Mouse (Mus musculus): ENCODE data around the gene Ckap5. TPM values are rescaled to one million over a fixed set of nuclear protein-coding genes. Genes with fewer than 3 reads are reported as not detected.

The Ckap5 gene
- polyA plus RNA-seq, 1 experiment from 2014 or later, result 127 TPM

DNA sequence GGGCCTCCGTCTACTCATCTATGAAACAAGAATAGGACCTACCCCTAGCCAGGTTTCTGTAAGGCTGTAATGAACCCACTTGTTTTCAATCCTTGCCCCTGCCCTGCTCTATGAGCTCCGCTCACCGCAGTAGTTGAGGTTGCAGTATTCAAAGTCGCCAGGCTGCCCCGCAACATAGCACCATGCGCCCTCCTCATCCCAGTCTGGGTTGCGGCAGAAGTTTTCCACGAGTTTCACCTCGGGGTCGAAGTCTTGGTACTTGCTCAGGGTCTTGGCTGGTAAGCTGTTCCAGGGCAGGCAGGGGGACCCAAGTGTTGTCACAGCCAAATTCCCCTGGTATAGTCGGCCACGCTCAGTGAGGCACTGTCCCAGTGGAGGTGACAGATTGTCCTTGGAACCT is 103.8 kb downstream of the Ckap5 start:
- no peak for ATAC-seq (ENCODE audit: low FRiP score, low read depth)
- 93% methylated on average over 12 of the region's 12 CpGs for WGBS
- Histone ChIP-seq H3K27ac (no peak overlapping the region), H3K27me3 (replicated peaks) (no peaks in the 10 kb centered on the region), H3K36me3 (no peaks in the 10 kb centered on the region), H3K4me3 (no peak overlapping the region), H3K4me2 (replicated peaks) (no peak overlapping the region), H3K4me1 (no peaks in the 10 kb centered on the region), H3K9ac (no peak overlapping the region), H3K9me3 (no peaks in the 10 kb centered on the region)

DNA sequence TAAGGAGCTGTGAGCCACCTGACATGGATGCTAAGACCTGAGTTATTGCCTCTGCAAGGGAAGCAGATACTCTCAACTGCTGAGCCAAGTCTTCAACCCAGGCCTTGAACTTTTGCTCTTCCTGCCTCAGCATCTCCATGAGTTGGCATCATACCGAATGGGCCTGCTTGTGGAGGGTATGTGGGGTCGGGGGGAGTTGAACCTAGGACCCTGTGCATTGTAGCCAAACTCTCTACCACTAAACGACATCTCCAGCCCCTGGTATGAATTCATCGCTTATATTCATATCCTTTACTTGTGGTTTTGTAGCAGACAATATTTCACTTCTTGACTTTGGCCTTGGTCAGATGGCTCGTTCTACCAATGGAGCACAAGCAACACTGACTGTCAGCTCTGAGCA is 105.3 kb downstream of the Ckap5 start:
- WGBS, result 85% methylated on average over 5 of the region's 5 CpGs
- Histone ChIP-seq H3K4me2 (replicated peaks) (no peak overlapping the region), H3K27ac (no peak overlapping the region), H3K36me3 (no peaks in the 10 kb centered on the region), H3K4me3 (no peak overlapping the region), H3K27me3 (replicated peaks) (no peaks in the 10 kb centered on the region), H3K4me1 (no peaks in the 10 kb centered on the region), H3K9me3 (no peaks in the 10 kb centered on the region), H3K9ac (no peak overlapping the region)
- no peak for ATAC-seq (ENCODE audit: low FRiP score, low read depth)

DNA sequence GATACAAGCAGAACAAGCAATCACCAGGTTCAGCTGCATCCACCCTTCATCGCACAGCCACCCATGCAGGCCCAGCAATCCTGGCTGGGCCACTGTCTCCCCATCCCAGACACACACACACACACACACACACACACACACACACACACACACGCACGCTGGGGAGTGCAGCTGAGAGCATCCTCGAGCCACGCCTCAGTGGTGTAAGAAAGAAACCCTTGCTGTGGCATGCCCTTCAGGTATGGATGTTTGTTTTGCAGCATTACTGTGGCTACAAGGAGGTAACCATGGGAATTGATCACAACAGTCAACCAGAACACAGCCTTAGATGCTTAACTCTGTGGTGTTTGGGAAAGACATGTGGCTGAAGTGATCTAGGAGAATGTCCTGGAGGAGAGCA is 105.8 kb downstream of the Ckap5 start:
- no peak overlapping the region for H3K4me2 ChIP-seq (replicated peaks)
- no peaks in the 10 kb centered on the region for H3K4me1 ChIP-seq
- H3K27ac ChIP-seq, result no peak overlapping the region
- H3K9me3 ChIP-seq, result no peaks in the 10 kb centered on the region
- H3K27me3 ChIP-seq (replicated peaks), result no peaks in the 10 kb centered on the region
- WGBS, result 76% methylated on average over 5 of the region's 5 CpGs
- no peak overlapping the region for H3K4me3 ChIP-seq
- H3K9ac ChIP-seq, result no peak overlapping the region
- no peak for ATAC-seq (ENCODE audit: low FRiP score, low read depth)
- H3K36me3 ChIP-seq, result no peaks in the 10 kb centered on the region

DNA sequence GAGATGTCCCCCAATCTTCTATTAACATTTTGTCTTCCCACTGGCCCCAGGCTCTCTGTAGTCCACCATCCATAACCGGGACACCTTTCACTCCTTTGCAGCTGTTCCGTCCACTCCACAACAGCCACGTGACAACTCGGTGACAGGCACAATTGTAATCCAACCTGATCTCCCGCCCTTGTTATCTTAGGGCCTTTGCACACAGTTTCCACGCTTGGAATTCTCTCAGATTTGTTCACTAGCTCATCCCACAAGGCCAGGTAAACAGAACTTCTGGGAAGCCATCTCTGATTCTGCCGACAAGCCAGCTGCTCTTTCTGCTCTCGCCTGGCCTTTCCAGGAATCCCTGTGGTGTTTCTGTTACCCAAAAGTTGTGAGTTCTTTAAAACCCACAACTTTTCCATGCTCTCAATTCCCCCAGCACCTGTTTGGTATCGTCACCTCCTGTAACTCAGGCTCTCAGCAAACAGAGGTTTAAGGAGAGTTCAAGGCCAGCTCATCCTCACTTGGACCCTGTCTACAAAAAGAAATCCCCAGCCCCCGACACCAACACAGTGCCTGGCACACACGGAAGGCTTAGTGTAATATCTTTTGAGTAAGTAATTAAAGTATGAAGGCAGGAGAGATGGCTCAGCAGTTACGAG is 106.9 kb downstream of the Ckap5 start:
- no peaks in the 10 kb centered on the region for H3K4me1 ChIP-seq
- no peaks in the 10 kb centered on the region for H3K27me3 ChIP-seq (replicated peaks)
- H3K36me3 ChIP-seq, result no peaks in the 10 kb centered on the region
- no peaks in the 10 kb centered on the region for H3K9me3 ChIP-seq
- no peak overlapping the region for H3K4me3 ChIP-seq
- H3K9ac ChIP-seq, result no peak overlapping the region
- no peak for ATAC-seq (ENCODE audit: low FRiP score, low read depth)
- H3K27ac ChIP-seq, result no peak overlapping the region
- no peak overlapping the region for H3K4me2 ChIP-seq (replicated peaks)
- WGBS, result 83% methylated on average over 12 of the region's 12 CpGs

DNA sequence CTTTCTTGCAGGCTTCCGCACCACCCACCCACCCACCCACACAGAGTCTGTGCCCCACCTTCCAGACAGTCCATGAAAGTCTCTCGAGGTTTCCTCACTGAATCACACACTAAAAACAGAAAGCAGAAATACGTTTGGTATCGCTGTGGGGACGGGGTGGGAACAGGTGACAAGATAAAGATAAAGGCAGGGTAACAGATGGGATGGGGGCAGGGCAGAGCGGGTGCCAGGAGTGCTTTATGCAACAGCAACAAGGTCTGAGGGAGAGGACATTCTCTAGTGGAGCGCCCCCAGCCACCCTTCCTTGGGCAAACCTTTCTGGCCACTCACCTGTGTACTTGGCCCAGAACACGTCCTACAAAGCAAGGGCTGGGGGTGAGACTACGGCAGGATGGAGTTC is 108.3 kb downstream of the Ckap5 start:
- Histone ChIP-seq H3K4me1 (no peaks in the 10 kb centered on the region), H3K4me2 (replicated peaks) (no peak overlapping the region), H3K4me3 (no peak overlapping the region), H3K27me3 (replicated peaks) (no peaks in the 10 kb centered on the region), H3K9me3 (no peaks in the 10 kb centered on the region), H3K27ac (no peak overlapping the region), H3K36me3 (no peaks in the 10 kb centered on the region), H3K9ac (no peak overlapping the region)
- 86% methylated on average over 9 of the region's 9 CpGs for WGBS
- no peak for ATAC-seq (ENCODE audit: low FRiP score, low read depth)

DNA sequence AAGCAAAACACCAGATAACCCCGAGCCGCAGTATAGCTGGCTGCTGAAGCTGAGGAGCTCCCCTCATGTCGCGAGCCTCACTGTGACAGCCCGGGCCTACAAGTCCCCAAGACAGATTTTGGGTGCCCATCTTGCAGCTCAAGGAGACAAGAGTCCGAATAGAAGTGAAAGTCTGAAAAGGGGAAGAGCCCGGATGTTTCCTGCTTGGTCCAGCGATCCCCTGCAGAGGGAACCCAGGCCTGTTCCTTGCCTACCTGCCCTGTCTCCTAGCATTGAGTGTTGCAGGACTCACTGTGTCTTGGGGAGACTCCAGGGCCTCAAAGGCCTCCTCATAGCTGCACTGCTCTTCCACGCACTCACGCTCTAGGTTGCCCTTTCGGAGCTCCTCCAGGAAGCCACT is 108.9 kb downstream of the Ckap5 start:
- no peak overlapping the region for H3K27ac ChIP-seq
- H3K4me3 ChIP-seq, result no peak overlapping the region
- H3K27me3 ChIP-seq (replicated peaks), result no peaks in the 10 kb centered on the region
- no peaks in the 10 kb centered on the region for H3K9me3 ChIP-seq
- H3K4me1 ChIP-seq, result no peaks in the 10 kb centered on the region
- H3K9ac ChIP-seq, result no peak overlapping the region
- no peak for ATAC-seq (ENCODE audit: low FRiP score, low read depth)
- no peak overlapping the region for H3K4me2 ChIP-seq (replicated peaks)
- 85% methylated on average over 11 of the region's 11 CpGs for WGBS
- no peaks in the 10 kb centered on the region for H3K36me3 ChIP-seq

DNA sequence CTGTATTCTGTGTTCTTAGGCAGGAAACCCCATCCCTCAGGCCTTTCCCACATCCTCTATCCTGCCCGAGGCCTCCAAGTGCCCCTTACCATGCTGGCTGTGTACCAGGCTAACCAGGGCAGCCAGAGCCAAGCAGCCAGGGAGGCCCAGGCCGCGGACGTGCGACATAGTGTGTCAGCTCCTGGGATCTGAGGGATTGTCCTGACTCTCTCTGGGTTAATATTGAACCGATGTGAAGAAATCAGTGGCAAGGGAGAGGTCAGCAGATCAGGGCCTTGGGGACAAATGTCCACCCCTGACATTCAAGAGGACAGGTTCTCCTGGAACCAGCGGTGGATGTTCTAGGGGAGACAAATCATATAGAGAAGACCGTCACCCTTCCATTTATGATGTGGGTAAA is 109.7 kb downstream of the Ckap5 start, which contains the start of gene F2:
F2 (minus strand) TSS at position 186 of the 400 bp plus-strand sequence.
- Histone ChIP-seq H3K4me1 (no peaks in the 10 kb centered on the region), H3K9ac (no peak within 1 kb of the TSS), H3K27me3 (replicated peaks) (no peaks in the 10 kb centered on the region), H3K4me2 (replicated peaks) (no peak within 1 kb of the TSS), H3K36me3 (no peaks in the 10 kb centered on the region), H3K4me3 (no peak within 1 kb of the TSS), H3K9me3 (no peaks in the 10 kb centered on the region), H3K27ac (no peak within 1 kb of the TSS)
- ATAC-seq (ENCODE audit: low FRiP score, low read depth), result no peak
- 91% methylated on average over 8 of the region's 8 CpGs for WGBS

DNA sequence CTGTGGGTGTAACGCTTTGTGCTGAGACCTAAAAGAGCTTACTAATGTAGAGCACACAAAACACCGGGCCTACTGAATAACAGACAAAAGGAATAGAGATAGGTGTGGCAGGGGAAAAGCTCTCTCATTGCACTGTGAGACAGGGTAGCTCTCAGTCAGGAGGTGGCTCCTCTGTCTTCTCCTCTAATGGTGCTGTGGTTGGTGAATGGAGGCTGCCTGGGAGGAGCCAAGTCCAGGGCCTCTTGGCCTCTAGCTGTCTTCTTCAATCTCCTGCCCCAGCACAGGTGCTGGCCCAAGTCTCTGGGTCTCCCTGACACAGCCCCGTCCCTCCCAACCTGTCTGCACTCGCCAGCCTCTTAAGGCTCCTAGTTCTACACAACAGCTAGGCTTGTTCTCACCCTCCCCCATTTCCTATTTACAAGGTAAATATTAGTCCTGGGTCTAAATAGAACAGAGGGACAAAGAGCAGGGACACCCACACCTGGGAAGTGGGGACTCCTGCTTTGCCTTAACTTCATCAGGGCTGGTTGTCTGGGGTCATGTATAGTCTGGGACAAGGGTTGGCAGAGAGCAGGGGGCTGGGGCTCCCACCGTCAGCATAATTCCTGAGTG is 110.3 kb downstream of the Ckap5 start:
- H3K27ac ChIP-seq, result no peak overlapping the region
- no peak overlapping the region for H3K4me2 ChIP-seq (replicated peaks)
- H3K27me3 ChIP-seq (replicated peaks), result no peaks in the 10 kb centered on the region
- H3K4me3 ChIP-seq, result no peak overlapping the region
- WGBS, result 82% methylated on average over 5 of the region's 5 CpGs
- H3K9ac ChIP-seq, result no peak overlapping the region
- H3K36me3 ChIP-seq, result no peaks in the 10 kb centered on the region
- H3K9me3 ChIP-seq, result no peaks in the 10 kb centered on the region
- no peak for ATAC-seq (ENCODE audit: low FRiP score, low read depth)
- no peaks in the 10 kb centered on the region for H3K4me1 ChIP-seq

DNA sequence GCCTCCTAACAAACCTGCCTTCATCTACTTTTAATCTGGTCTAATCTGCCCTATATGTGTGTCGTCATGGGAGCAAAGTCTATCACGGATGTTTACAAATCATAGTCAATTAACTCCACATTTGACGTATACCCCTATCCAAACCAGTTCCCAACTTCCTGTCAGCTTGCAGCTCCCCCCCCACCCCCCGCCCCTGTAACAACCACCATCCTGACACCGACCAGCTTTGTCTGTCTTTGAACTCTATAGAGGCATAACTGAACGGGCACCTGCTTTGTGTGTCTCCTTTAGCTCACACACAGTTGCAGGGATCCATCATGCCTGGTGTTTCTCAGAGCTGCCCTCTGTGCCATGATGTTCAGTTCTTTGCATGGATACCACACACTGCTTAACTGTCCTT is 112.4 kb downstream of the Ckap5 start:
- Histone ChIP-seq H3K9ac (no peak overlapping the region), H3K4me3 (no peak overlapping the region), H3K4me1 (no peaks in the 10 kb centered on the region), H3K27ac (no peak overlapping the region), H3K27me3 (replicated peaks) (no peaks in the 10 kb centered on the region), H3K4me2 (replicated peaks) (no peak overlapping the region), H3K36me3 (peaks cover 15% of the 10 kb centered on the region), H3K9me3 (no peaks in the 10 kb centered on the region)
- ATAC-seq (ENCODE audit: low FRiP score, low read depth), result no peak
- 86% methylated on average over 6 of the region's 6 CpGs for WGBS

DNA sequence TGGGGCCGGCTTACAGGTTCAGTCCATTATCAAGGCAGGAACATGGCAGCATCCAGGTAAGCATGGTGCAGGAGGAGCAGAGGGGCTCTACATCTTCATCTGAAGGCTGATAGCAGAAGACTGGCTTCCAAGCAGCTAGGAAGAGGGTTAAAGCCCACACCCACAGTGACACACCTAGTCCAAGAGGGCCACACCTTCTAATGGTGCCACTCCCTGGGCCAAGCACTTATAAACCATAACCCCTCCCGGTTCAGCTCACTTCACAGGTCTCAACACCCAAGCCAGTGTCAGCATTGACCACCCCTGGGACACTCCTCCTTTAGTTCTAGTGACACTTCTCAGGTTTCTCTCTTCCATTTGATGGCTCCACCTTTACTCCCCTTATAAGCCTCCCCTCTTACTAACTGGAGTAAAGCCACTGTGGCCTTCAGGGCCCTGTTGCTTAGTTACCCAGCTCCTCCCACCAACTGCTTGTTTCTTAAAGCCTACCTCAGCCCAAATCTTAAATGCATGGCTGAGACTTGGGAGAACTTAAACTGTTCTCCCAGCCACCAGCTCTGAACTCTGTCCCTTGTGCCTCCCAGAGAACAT is 116.4 kb downstream of the Ckap5 start:
- no peak overlapping the region for H3K27ac ChIP-seq
- no peak for ATAC-seq (ENCODE audit: low FRiP score, low read depth)

DNA sequence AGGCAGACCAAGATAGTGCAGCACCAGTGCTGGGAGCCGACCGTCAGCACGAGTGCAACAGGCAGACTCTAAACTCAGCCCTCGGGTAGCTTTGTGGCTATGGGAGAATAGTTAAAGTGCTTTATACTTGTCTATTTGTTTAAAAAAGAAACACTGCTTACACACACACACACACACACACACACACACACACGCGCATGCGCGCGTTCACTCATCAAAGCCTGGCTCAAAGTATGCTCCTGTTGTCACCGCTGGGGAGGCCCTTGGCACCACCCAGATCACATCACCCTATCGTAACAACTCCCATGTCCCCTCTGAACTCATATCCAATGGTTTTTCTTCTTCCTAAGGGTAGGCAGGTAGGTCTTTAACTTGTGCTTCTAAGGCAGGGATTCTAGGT is 117.5 kb downstream of the Ckap5 start:
- 97% methylated on average over 11 of the region's 11 CpGs for WGBS
- Histone ChIP-seq H3K9ac (no peak overlapping the region), H3K36me3 (peaks cover 56% of the 10 kb centered on the region)

More for the DNA sequence above, 116.4 kb downstream of the Ckap5 start:
- Histone ChIP-seq H3K4me3 (no peak overlapping the region), H3K9ac (no peak overlapping the region), H3K9me3 (no peaks in the 10 kb centered on the region), H3K4me2 (replicated peaks) (no peak overlapping the region), H3K36me3 (peaks cover 55% of the 10 kb centered on the region), H3K4me1 (no peaks in the 10 kb centered on the region), H3K27me3 (replicated peaks) (no peaks in the 10 kb centered on the region)
- WGBS, result 89% methylated on average over 2 of the region's 2 CpGs

DNA sequence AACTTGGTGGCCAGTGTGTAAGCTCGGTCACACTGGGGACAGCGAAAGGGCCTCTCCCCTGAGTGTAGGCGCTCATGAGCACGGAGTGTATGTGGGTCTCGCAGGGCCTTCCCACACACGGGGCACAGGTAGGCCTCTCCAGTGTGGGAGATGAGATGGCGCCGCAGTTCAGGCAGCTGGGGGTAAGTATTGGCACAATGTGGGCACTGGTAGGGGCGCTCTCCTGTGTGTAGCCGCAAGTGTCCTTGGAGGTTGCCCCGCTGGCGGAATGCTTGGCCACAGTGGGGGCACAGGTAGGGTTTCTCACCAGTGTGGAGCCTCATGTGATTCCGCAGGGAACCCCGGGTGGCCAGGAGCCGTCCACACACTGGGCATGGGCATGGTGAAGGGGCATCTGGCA is 118.8 kb downstream of the Ckap5 start:
- Histone ChIP-seq H3K27me3 (replicated peaks) (no peaks in the 10 kb centered on the region), H3K9me3 (no peaks in the 10 kb centered on the region), H3K36me3 (peaks cover 56% of the 10 kb centered on the region), H3K4me3 (no peak overlapping the region), H3K4me1 (peaks cover 9% of the 10 kb centered on the region), H3K27ac (no peak overlapping the region), H3K9ac (no peak overlapping the region), H3K4me2 (replicated peaks) (no peak overlapping the region)
- ATAC-seq (ENCODE audit: low FRiP score, low read depth), result no peak
- 96% methylated on average over 15 of the region's 15 CpGs for WGBS

More for the DNA sequence above, 117.5 kb downstream of the Ckap5 start:
- H3K27ac ChIP-seq, result no peak overlapping the region
- no peaks in the 10 kb centered on the region for H3K27me3 ChIP-seq (replicated peaks)
- H3K4me3 ChIP-seq, result no peak overlapping the region
- H3K9me3 ChIP-seq, result no peaks in the 10 kb centered on the region
- no peak for ATAC-seq (ENCODE audit: low FRiP score, low read depth)
- H3K4me1 ChIP-seq, result peaks cover 7% of the 10 kb centered on the region
- no peak overlapping the region for H3K4me2 ChIP-seq (replicated peaks)

DNA sequence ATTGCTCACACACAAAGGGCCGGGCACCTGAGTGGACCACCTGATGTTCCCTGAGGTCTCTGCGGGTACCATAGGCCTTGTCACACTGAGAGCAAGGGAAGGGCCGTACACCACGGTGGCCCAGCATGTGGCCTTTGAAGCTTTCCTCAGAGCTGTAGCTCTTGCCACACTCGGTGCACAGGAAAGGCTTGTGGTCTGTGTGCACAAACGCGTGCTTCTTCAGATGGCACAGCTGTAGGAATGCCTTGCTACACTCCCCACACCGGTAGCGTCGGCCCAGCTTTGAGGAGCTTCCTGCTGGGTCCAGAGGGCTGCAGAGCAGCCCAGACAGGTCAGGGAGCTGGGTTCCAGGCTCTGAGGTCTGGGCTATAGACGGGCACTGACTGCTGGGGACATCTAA is 119.2 kb downstream of the Ckap5 start:
- Histone ChIP-seq H3K36me3 (peaks cover 56% of the 10 kb centered on the region), H3K27ac (no peak overlapping the region), H3K4me3 (no peak overlapping the region), H3K4me2 (replicated peaks) (no peak overlapping the region), H3K4me1 (peaks cover 13% of the 10 kb centered on the region), H3K27me3 (replicated peaks) (no peaks in the 10 kb centered on the region), H3K9me3 (no peaks in the 10 kb centered on the region), H3K9ac (no peak overlapping the region)
- 95% methylated on average over 11 of the region's 11 CpGs for WGBS
- no peak for ATAC-seq (ENCODE audit: low FRiP score, low read depth)

Data from neural tube, embryonic 12.5 days (tissue).